Mouse (Mus musculus) brown adipose tissue, adult 24 weeks (tissue): ENCODE results near the gene Npb. TPM values are rescaled to one million over a fixed set of nuclear protein-coding genes. Genes with fewer than 3 reads are reported as not detected.
A peak's percentile ranks its signal among the peaks of the same experiment; 100 is the strongest.

ENCODE experiments used
- H3K27ac ChIP-seq: fragments of 200-500 bp; replicated peaks from 2 replicates; pipeline ENCODE4 v1.5.1; 2012; ENCODE audit warnings: low read depth, mild to moderate bottlenecking, low read length
- H3K4me1 ChIP-seq: fragments of 200-500 bp; 2 replicates; pipeline ENCODE4 v1.6.1; 2012; ENCODE audit warnings: low read length, mixed read lengths; ENCODE audit not compliant: control insufficient read depth, insufficient read depth, insufficient read length
- H3K4me3 ChIP-seq: fragments of 200-500 bp; 2 replicates; pipeline ENCODE4 v1.5.1; 2012; ENCODE audit warnings: low read depth, mild to moderate bottlenecking, low read length, moderate library complexity; ENCODE audit not compliant: insufficient read depth
- polyA plus RNA-seq: library from polyadenylated mRNA; stranded (reverse); fragments of >200 nt; gene quantifications from 2 replicates; pipeline ENCODE4 v1.2.4, GENCODE M21; 2012; ENCODE audit not compliant: missing spikeins, insufficient read depth, insufficient read length

Npb gene
- polyA plus RNA-seq, 1 experiment, result not detected

DNA sequence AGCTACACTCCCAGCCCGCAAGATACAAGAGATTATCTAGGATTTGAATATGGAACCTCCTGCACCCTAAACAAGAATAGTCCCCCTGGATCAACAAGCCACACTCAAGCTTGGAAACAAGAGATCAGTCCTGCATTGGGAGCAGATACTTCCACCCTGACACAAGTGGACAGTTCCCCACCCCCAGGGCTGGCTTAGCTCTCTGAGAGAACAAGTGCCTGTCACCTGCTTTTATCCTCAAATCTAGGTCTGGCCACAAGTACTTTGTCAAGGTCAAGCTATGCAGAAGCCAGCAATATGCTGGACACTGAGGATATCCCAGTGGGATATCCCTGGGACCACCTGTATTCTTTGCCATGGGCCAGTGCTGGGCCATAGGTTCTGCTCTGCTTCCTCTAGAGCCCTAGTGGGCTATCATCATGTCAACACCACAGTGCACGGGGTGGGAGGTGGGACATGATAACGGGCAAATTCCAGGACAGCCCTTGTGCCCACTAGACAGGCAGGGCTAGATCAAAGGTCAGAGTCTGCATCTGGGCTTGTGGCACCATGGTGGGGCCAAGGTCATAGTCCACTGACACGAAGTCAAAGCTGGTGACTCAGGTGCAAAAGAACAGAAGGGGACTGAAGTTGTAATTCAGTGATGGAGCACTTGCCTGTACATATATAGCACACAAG, 8.5 kb downstream of the Npb start:
- Histone ChIP-seq H3K4me3 (peak overlapping the region; percentile 93), H3K27ac (peak overlapping the region; percentile 47; the same call in 1 of the 2 replicates), H3K4me1 (peaks cover 5% of the 10 kb centered on the region)

GRCm38 (mm10) chr11:120617519-120618112, 9.3 kb downstream of the Npb start, which contains the start of gene Pcyt2:
Gene Pcyt2 (minus strand): TSS chr11:120617936.
- peaks cover 5% of the 10 kb centered on the region for H3K4me1 ChIP-seq
- peak within 1 kb of the TSS; percentile 47 for H3K27ac ChIP-seq
- H3K4me3 ChIP-seq, result peak within 1 kb of the TSS; percentile 93

- peaks cover 5% of the 10 kb centered on the region for H3K4me1 ChIP-seq
- no peak overlapping the region for H3K27ac ChIP-seq
- no peak overlapping the region for H3K4me3 ChIP-seq
Observed at GRCm38 (mm10) chr11:120618619-120619535, 10.6 kb downstream of the Npb start.

GRCm38 (mm10) chr11:120620195-120620594, 11.9 kb downstream of the Npb start:
- H3K4me1 ChIP-seq, result peaks cover 7% of the 10 kb centered on the region
- H3K4me3 ChIP-seq, result no peak overlapping the region
- H3K27ac ChIP-seq, result no peak overlapping the region

DNA sequence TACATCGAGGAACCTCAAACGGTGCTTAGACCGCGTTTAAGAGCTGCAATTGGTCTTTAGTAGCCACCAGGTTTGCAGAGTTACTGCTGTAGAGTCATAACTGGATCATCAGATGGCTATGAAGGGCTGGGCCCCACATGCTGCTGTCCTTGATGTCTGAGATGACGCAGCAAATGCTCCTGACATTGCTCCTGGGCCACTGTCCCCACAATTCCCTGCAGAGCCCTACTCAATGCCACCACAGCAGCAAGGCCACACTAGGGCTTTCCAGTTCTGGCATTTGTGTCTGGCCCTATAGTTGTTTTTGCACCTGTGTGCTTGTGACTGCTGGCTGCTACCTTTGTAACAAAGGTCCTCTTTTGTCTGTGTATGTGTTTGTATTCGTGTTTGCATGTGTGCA, 14.5 kb downstream of the Npb start:
- Histone ChIP-seq H3K27ac (no peak overlapping the region), H3K4me3 (no peak overlapping the region), H3K4me1 (peaks cover 4% of the 10 kb centered on the region)

GRCm38 (mm10) chr11:120623961-120624679, 15.8 kb downstream of the Npb start:
- no peak overlapping the region for H3K27ac ChIP-seq
- peak overlapping the region; percentile 95 for H3K4me3 ChIP-seq
- H3K4me1 ChIP-seq, result peaks cover 5% of the 10 kb centered on the region

DNA sequence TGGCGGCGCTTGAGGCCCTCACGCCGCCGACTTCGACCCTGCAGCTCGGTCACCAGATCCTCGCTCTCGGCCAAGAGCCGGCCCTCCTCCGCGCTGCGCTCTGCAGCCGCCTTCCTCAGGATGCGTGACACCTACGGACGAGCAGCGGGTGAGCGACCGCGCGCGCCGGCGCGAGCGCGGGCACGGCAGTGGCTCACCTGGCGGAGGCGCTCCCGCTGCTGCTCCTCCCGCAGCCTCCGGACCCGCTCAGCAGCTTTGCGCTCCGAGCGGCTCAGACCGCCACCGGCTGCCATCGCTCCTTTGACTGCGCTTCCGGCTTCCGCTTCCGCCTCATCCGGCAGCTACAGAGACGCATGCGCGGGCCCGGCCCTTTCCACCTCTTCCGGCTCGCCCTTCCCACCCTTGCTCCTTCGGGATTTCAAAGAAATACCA, 16.4 kb downstream of the Npb start:
- peaks cover 11% of the 10 kb centered on the region for H3K4me1 ChIP-seq
- H3K4me3 ChIP-seq, result peak overlapping the region; percentile 95
- no peak overlapping the region for H3K27ac ChIP-seq

- Histone ChIP-seq H3K4me3 (peak within 1 kb of the TSS; percentile 95), H3K4me1 (peaks cover 15% of the 10 kb centered on the region), H3K27ac (peak within 1 kb of the TSS; percentile 46; the same call in 1 of the 2 replicates)
Observed at GRCm38 (mm10) chr11:120625152-120625775, 17.0 kb downstream of the Npb start, which contains the start of gene Sirt7. Gene Sirt7 (minus strand): TSS chr11:120625240.

GRCm38 (mm10) chr11:120626785-120627467, 18.6 kb downstream of the Npb start:
- Histone ChIP-seq H3K27ac (no peak overlapping the region), H3K4me1 (peaks cover 30% of the 10 kb centered on the region), H3K4me3 (no peak overlapping the region)

DNA sequence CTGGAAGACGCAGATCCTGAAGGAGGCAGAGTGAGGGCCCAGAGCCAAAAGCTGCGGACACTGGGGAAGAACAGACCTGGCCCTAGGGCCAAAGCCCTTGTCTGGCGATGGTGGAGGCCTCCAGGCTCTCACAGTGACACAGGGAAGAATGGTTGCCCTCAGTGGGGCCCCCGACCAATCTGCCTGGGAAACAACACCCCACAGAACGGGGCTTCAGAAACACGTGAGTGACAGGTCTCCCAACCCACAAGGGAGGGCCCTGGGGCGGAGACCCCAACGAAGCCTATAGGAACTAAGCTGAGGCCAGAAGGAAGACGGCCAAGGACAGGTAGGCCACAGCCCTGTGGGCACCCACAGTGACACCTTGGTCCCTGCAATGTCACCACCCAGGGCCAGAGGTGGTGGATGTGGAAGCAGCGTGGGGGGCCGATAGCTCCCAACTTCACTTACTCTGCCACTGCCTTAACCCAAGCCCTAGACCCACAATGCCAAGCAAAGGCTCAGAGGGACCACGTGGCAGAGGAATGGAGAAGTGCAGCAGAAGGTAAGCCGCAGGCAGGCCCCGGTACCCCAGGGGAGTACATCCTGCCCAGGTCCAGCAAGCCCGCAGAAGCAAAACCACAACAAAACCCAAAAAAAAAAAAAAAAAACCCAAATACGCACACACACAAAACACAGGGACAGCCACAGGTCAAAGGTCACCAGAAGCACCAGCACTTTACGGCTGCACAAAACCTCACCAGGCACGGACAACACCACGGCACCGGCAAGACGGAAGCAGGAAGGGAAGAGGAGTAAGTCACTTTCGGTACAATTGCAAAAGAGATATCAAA, 19.4 kb downstream of the Npb start:
- Histone ChIP-seq H3K4me1 (peaks cover 35% of the 10 kb centered on the region), H3K4me3 (no peak overlapping the region), H3K27ac (no peak overlapping the region)

- Histone ChIP-seq H3K27ac (no peak overlapping the region), H3K4me1 (peaks cover 35% of the 10 kb centered on the region), H3K4me3 (no peak overlapping the region; the same call in 1 of the 2 replicates)
Observed at GRCm38 (mm10) chr11:120628601-120629340, 20.5 kb downstream of the Npb start.

DNA sequence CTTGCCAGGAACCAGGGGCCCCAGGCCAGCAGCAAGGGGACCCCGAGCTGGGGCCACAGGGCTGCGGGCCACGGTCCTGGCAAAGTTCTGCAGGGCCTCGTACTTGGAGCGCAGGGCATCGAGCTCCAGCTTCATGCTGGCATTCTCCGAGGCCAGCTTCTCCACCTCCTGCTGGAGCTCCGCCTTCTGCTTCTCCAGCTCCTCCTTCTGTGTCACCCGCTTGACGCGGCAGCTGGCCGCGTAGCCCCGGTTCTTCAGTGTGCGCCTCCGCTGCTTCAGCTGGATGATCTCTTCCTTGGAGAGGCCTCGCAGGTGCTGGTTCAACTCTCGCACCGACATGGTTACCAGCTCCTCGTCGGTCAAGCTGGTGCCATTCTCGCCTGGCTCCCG, 21.1 kb downstream of the Npb start:
- H3K4me3 ChIP-seq, result peak overlapping the region; percentile 12

GRCm38 (mm10) chr11:120629911-120630310, 21.6 kb downstream of the Npb start:
- Histone ChIP-seq H3K27ac (peak overlapping the region; percentile 41), H3K4me1 (peaks cover 35% of the 10 kb centered on the region), H3K4me3 (peak overlapping the region; percentile 12)

More for the DNA sequence above, 21.1 kb downstream of the Npb start:
- H3K4me1 ChIP-seq, result peaks cover 35% of the 10 kb centered on the region
- peak overlapping the region; percentile 39 for H3K27ac ChIP-seq
